Mouse (Mus musculus) hindbrain, embryonic 15.5 days (tissue): ENCODE data around the gene Podxl. TPM values are rescaled to one million over a fixed set of nuclear protein-coding genes. Genes with fewer than 3 reads are reported as not detected.

Experiments used
- ATAC-seq: fragments of 200-750 bp; cut with Nextera tagmentation; 2 replicates; pipeline ENCODE4 v1.8.0; 2017; ENCODE audit warnings: low read depth, moderate number of reproducible peaks, moderate TSS enrichment; ENCODE audit not compliant: low FRiP score
- H3K27ac ChIP-seq: fragments of 300-500 bp; sonication (generic); replicated peaks from 2 replicates; pipeline ENCODE4 v1.5.1; 2015; ENCODE audit warnings: mild to moderate bottlenecking, inconsistent platforms
- H3K27me3 ChIP-seq: fragments of 300-500 bp; sonication (generic); 2 replicates; pipeline ENCODE4 v1.6.1; 2015; ENCODE audit warnings: control low read depth, inconsistent platforms
- H3K36me3 ChIP-seq: fragments of 300-500 bp; sonication (generic); 2 replicates; pipeline ENCODE4 v1.6.1; 2015; ENCODE audit warnings: control low read depth, inconsistent platforms
- H3K4me1 ChIP-seq: fragments of 300-500 bp; sonication (generic); replicated peaks from 2 replicates; pipeline ENCODE4 v1.6.1; 2015; ENCODE audit warnings: control low read depth, inconsistent platforms
- H3K4me2 ChIP-seq: fragments of 300-500 bp; sonication (generic); 2 replicates; pipeline ENCODE4 v1.6.1; 2015; ENCODE audit warnings: moderate library complexity, mild to moderate bottlenecking, inconsistent platforms
- H3K4me3 ChIP-seq: fragments of 300-500 bp; sonication (generic); 2 replicates; pipeline ENCODE4 v1.5.1; 2015; ENCODE audit warnings: mild to moderate bottlenecking, inconsistent platforms
- H3K9ac ChIP-seq: fragments of 300-500 bp; sonication (generic); 2 replicates; pipeline ENCODE4 v1.6.1; 2015; ENCODE audit warnings: inconsistent platforms
- H3K9me3 ChIP-seq: fragments of 300-500 bp; sonication (generic); 2 replicates; pipeline ENCODE4 v1.6.1; 2016; ENCODE audit warnings: control low read depth, inconsistent platforms
- WGBS: fragments of 180-500 bp; shearing (Covaris S2); methylation state at CpG from one replicate; pipeline ENCODE4 v1.1.7; 2015; 5-methylcytosine and 5-hydroxymethylcytosine counted together
- polyA plus RNA-seq: library from polyadenylated mRNA; unstranded; fragments of >200 nt; fragmentation: Nextera tagmentation; extraction: Ambion mirVana; gene quantifications from 2 replicates; pipeline ENCODE4 v1.2.1, GENCODE M21; 2015

Podxl gene
- polyA plus RNA-seq, 1 experiment from 2014 or later: 13.4 TPM

DNA sequence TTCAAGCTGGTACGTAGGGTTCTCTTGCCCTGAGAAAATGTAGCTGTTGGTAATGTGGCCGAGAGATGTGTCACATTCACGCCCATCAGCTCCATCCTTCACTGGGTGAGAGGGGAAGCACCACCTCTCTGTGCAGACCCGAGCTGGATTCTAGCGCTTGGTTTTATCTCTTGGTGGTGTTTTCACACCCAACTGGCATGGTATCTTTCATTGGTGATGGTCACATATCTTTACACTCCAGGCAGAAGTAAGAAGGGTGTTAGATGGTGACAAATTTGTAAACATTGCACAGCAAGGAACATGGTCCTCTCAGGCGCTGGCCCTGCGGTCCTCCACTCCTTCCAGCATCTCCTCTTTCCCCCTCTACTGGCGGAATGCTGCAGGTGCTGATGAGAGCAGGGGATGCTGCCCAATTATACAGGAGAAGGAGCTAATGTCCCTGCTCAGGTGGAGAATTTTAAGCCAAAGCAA, 44.7 kb downstream of the Podxl start:
- Histone ChIP-seq H3K9ac (no peak overlapping the region), H3K9me3 (no peaks in the 10 kb centered on the region), H3K36me3 (peaks cover 4% of the 10 kb centered on the region; the same call in 1 of the 2 replicates), H3K27ac (no peak overlapping the region), H3K4me1 (peaks cover 24% of the 10 kb centered on the region), H3K4me2 (no peak overlapping the region), H3K4me3 (no peak overlapping the region), H3K27me3 (no peaks in the 10 kb centered on the region)
- WGBS: 72% methylated on average over 8 of the region's 8 CpGs
- no peak for ATAC-seq

DNA sequence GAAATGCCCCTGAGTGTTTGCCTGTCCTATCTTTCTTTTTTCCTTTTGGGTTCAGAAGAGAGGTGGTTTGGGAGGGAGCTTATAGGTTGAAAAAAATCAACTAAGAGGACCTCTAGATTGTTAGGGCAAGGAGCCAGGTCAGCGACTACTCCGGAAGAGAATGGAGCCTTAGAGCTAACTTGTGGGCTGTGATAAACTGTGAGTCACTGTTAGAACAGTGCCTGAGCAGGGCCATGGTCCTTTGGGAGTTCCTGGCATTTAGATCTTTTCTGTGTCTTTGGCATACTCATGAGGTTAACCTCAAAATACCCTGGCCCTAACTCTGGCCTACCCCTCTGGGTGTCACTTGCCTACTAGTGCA, 45.5 kb downstream of the Podxl start:
- Histone ChIP-seq H3K27me3 (no peaks in the 10 kb centered on the region), H3K9me3 (no peaks in the 10 kb centered on the region), H3K27ac (no peak overlapping the region), H3K4me1 (peaks cover 20% of the 10 kb centered on the region), H3K9ac (no peak overlapping the region), H3K4me2 (no peak overlapping the region), H3K4me3 (no peak overlapping the region), H3K36me3 (0 out of 2 replicates have a peak, but pooled peaks cover 4% of the 10 kb centered on the region)
- no peak for ATAC-seq
- 73% methylated on average over 2 of the region's 2 CpGs for WGBS

DNA sequence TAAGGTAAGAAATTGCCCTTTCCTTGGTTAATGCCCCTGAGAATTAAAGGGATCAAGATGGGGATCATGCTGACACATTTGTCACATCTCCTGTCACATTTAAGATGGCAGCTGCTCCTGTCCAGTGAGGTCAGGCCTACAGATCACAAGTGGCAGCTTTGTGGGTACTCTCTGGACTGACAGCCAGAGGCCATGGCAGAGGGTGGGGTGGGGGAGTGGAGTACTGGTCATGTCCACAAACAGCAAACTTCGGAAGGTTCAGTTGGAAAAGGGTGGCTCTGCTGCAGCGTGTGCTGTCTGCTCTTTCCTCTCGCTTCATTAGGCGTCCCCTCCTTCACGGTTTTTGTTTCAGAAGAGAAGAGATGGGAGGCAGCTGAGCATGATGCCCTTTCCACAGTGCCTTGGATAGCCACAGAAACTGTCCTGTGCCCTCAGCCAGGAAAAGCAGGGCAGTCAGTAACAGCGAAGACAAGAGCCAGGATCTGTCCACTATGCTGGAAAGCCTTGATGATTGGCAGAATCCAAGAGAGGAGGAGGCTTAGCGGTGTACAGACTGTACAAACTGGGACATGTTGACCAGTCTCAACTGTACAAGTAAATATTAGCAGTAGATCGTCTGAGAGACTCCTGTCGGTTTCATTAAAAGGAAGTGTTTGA, 46.0 kb downstream of the Podxl start:
- H3K36me3 ChIP-seq: 0 out of 2 replicates have a peak, but pooled peaks cover 3% of the 10 kb centered on the region
- WGBS: 61% methylated on average over 9 of the region's 9 CpGs

DNA sequence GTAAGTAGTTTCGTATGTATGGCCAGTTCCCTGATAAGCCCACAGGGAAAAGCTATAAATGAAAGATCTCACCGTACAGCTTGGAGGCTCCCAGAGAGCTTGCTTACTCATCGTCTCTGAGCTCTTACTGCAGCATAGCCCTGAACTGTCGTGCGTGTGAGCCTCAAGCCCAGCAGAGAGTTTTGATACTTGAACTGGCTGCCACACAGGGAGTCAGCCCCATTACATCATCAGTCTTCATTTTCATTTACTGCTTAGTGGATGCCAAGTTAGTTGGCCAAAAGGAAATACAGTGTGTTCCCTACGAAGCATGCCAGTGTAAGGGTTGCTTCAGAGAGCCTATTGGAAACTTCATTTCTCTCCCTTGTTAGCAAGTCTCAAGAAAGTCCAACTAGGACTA, 50.1 kb downstream of the Podxl start:
- Histone ChIP-seq H3K9ac (no peak overlapping the region), H3K4me2 (no peak overlapping the region), H3K27ac (no peak overlapping the region), H3K36me3 (no peaks in the 10 kb centered on the region), H3K4me1 (no peaks in the 10 kb centered on the region; the same call in 1 of the 2 replicates), H3K27me3 (no peaks in the 10 kb centered on the region), H3K4me3 (no peak overlapping the region), H3K9me3 (no peaks in the 10 kb centered on the region)
- 71% methylated on average over 6 of the region's 6 CpGs for WGBS
- ATAC-seq: no peak

More for the DNA sequence above, 46.0 kb downstream of the Podxl start:
- H3K27ac ChIP-seq: no peak overlapping the region
- H3K9me3 ChIP-seq: no peaks in the 10 kb centered on the region
- no peak overlapping the region for H3K9ac ChIP-seq
- H3K4me3 ChIP-seq: no peak overlapping the region
- H3K27me3 ChIP-seq: no peaks in the 10 kb centered on the region
- no peak for ATAC-seq
- H3K4me1 ChIP-seq: peaks cover 15% of the 10 kb centered on the region
- no peak overlapping the region for H3K4me2 ChIP-seq

DNA sequence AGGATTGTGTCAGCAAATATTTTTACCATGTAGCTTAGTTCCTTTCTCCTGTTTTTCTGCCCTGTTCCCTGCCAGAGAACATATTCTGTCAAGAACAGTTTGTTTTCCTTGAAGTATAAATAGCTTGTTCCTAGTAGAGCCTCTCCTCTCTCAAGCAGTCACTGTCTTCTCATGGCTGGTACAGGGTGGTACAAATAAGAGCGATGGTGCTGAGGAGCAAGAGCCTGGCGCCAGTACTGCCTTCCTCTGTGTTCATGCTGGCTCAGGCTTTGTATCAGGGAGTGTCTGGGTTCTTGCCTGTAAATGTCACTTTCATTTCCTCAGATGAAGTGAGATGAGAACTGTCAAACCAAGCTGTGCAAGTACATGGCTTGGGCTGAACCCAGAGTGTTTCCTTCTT, 61.2 kb downstream of the Podxl start:
- H3K27me3 ChIP-seq: no peaks in the 10 kb centered on the region
- H3K27ac ChIP-seq: no peak overlapping the region

DNA sequence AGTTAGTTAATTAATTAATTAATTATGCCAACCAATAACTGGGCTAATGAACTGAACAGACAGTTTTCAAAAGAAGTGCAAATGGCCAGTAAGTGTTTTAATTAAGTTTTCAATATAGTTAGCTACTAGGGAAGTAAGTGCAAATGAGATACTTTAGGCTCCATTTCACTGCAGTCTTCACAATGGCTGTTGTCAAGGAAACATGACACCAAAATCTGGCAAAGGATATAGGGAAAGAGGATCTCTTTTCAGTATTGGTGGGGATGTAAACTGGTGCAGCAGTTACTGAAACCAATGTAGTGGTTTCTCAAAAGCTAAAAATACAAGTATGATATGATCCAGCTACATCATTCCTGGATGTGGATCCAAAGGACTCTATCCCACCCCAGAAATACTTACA, 63.1 kb downstream of the Podxl start:
- Histone ChIP-seq H3K36me3 (peaks cover 24% of the 10 kb centered on the region), H3K9me3 (no peaks in the 10 kb centered on the region), H3K4me1 (no peaks in the 10 kb centered on the region), H3K27ac (0 out of 2 replicates have a peak overlapping the region, but pooled peaks have one; percentile 34), H3K9ac (no peak overlapping the region), H3K4me3 (no peak overlapping the region), H3K4me2 (no peak overlapping the region), H3K27me3 (no peaks in the 10 kb centered on the region)
- no peak for ATAC-seq

More for the DNA sequence above, 61.2 kb downstream of the Podxl start:
- H3K9me3 ChIP-seq: no peaks in the 10 kb centered on the region
- H3K4me3 ChIP-seq: no peak overlapping the region
- ATAC-seq: no peak
- no peak overlapping the region for H3K9ac ChIP-seq
- peaks cover 15% of the 10 kb centered on the region; the same call in 1 of the 2 replicates for H3K36me3 ChIP-seq
- WGBS: 92% methylated on average over 2 of the region's 2 CpGs
- H3K4me2 ChIP-seq: no peak overlapping the region
- H3K4me1 ChIP-seq: no peaks in the 10 kb centered on the region

DNA sequence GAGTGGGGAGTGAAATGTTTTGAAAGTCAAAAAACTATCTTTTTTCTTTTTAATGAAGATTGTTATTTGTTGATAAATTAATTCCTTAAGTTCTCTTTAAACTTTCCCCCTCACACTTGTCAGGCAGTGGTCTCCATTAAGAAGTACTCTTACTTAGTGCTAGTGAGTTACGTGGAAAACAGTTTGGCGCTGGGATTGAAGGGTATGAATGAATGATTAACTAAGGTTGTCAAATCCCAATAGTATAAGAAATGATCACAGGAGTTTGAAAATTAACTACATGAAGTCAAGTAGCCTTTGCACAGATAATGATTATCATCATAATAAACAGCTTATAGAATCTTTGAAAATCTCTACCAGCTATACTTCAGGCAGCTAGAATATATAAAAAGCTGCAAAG, 63.5 kb downstream of the Podxl start:
- peaks cover 24% of the 10 kb centered on the region for H3K36me3 ChIP-seq
- no peak for ATAC-seq
- no peak overlapping the region for H3K27ac ChIP-seq
- H3K9me3 ChIP-seq: no peaks in the 10 kb centered on the region
- no peak overlapping the region for H3K4me3 ChIP-seq
- no peak overlapping the region for H3K9ac ChIP-seq
- no peak overlapping the region for H3K4me2 ChIP-seq
- no peaks in the 10 kb centered on the region for H3K4me1 ChIP-seq
- WGBS: 65% methylated on average over 2 of the region's 2 CpGs
- H3K27me3 ChIP-seq: no peaks in the 10 kb centered on the region

DNA sequence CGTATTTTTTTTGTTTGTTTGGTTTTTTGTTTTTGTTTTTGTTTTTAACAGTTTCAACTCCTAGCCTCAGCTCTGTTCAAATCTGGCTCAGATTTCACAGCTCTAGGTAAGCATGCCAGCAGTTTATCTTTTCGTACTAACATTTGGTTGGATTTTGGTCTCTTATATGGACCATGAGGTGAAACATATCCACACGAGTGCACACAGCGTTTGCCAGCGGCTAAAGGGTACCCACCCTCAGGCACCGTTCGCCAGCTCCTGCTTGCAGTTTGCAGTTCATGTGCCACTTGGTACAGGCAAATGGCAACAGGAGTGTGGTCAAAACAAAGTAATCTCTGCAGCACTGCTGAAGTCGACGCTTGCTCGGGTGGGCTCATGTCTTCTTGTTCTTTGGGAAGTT, 63.9 kb downstream of the Podxl start:
- no peak overlapping the region for H3K9ac ChIP-seq
- WGBS: 87% methylated on average over 10 of the region's 10 CpGs
- no peak overlapping the region for H3K4me2 ChIP-seq
- no peaks in the 10 kb centered on the region for H3K9me3 ChIP-seq
- H3K36me3 ChIP-seq: peaks cover 24% of the 10 kb centered on the region
- no peaks in the 10 kb centered on the region for H3K27me3 ChIP-seq
- H3K4me3 ChIP-seq: no peak overlapping the region
- ATAC-seq: no peak
- no peaks in the 10 kb centered on the region for H3K4me1 ChIP-seq
- no peak overlapping the region for H3K27ac ChIP-seq

DNA sequence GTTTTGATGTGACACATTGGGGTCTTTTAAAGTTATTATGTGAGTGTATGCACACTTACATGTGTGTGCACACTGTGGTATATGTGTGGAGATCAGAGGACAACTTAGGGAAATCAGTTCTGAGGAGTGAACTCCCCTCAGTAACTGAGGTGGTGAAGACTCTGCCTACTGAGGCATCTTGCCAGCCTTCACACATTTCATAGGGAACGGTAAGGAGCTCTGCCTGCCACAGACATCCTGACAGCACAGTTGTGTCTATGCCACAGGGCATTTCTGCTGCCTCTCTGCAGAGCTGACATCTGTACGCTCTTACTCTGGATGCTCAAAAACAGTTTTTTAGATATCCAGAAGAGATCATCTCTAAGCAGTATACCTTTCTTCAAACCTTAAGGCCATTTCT, 67.6 kb downstream of the Podxl start:
- Histone ChIP-seq H3K4me3 (no peak overlapping the region), H3K9me3 (no peaks in the 10 kb centered on the region), H3K36me3 (peaks cover 15% of the 10 kb centered on the region), H3K4me2 (no peak overlapping the region), H3K27ac (no peak overlapping the region), H3K27me3 (no peaks in the 10 kb centered on the region), H3K4me1 (no peaks in the 10 kb centered on the region), H3K9ac (no peak overlapping the region)
- 78% methylated on average over 2 of the region's 2 CpGs for WGBS
- no peak for ATAC-seq

DNA sequence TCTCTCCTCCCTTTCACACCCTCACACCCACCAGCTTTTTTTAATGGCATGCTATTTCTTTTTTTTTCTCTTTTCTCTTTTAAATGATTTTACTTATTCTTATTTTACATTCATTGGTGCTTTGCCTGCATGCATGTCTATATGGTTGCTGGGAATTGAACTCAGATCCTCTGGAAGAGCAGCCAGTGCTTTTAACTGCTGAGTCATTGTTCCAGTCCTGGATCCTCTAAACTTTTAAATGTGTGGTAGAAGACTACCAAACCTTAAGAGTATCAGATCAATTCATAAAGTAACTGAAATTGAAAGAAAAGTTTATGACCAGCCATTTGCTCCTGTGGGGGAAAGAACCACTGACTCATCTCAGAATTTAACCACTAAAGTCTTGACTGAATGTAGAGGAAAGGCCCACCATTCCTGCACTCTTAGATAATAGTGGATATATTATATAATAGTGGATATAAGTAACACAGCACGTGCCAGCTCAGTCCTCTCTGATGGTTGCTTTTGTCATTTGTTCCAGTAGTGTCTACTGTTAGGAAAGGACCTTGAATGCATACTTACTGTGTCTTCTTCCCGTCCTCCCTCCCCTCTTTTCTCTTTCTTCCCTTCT, 68.6 kb downstream of the Podxl start:
- no peak for ATAC-seq
- H3K9ac ChIP-seq: no peak overlapping the region
- H3K9me3 ChIP-seq: no peaks in the 10 kb centered on the region
- 78% methylated on average over 2 of the region's 2 CpGs for WGBS
- no peak overlapping the region for H3K4me3 ChIP-seq
- H3K27me3 ChIP-seq: no peaks in the 10 kb centered on the region
- H3K27ac ChIP-seq: no peak overlapping the region
- H3K36me3 ChIP-seq: peaks cover 18% of the 10 kb centered on the region
- no peaks in the 10 kb centered on the region for H3K4me1 ChIP-seq
- H3K4me2 ChIP-seq: no peak overlapping the region

DNA sequence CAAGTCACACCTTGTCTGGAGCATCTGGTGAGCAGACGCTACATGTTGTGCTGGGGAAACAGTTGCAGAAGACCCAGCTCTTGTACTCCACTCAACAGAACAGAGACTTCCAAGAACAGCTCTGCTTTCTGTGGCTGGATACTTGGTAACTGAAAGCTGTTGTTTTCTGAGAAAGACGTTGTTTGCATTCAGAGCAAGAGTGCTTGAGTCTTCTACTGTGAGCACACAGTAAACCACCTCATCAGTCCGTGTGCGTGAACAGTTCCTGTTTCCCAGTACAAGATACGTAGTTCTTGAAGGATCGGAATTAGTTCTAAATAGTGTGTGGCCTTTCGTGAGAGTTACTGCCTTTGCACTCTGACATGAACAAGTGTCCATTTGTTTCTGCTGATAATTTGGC, 73.8 kb downstream of the Podxl start:
- no peaks in the 10 kb centered on the region for H3K4me1 ChIP-seq
- H3K9me3 ChIP-seq: no peaks in the 10 kb centered on the region
- no peak overlapping the region for H3K9ac ChIP-seq
- H3K4me2 ChIP-seq: no peak overlapping the region
- no peak overlapping the region for H3K27ac ChIP-seq
- no peak for ATAC-seq
- peaks cover 7% of the 10 kb centered on the region; the same call in 1 of the 2 replicates for H3K36me3 ChIP-seq
- H3K27me3 ChIP-seq: no peaks in the 10 kb centered on the region
- H3K4me3 ChIP-seq: no peak overlapping the region
- WGBS: 94% methylated on average over 7 of the region's 7 CpGs

DNA sequence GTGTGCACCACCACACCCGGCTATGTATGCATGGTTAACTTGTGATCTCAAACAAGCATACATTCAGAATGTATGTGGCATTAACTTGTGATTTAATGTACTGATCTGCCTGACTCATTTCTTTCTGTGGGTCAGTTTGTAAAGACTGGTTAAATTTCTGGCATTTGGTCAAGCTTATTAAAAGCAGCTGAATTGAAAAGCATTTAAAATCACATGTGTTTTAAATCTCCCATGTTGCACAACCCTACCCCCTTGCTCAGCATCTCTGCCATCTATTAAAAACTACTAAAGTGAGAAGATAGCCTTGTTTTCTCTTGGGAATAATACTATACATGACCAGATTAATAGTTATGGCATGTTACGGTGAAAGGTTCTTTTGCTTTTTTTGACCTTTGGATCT, 77.2 kb downstream of the Podxl start:
- Histone ChIP-seq H3K9ac (no peak overlapping the region), H3K4me3 (no peak overlapping the region), H3K27ac (no peak overlapping the region), H3K4me2 (no peak overlapping the region), H3K36me3 (peaks cover 4% of the 10 kb centered on the region; the same call in 1 of the 2 replicates), H3K27me3 (no peaks in the 10 kb centered on the region), H3K4me1 (no peaks in the 10 kb centered on the region), H3K9me3 (no peaks in the 10 kb centered on the region)
- 94% methylated on average over 2 of the region's 2 CpGs for WGBS
- no peak for ATAC-seq
